Mouse (Mus musculus): ENCODE results near the gene Gm18596.
"Not testable (repeated sequence)": the region's sequence is repeated elsewhere in the genome, so short reads cannot be mapped to it uniquely, and the experiment has no call there.

The Gm18596 gene

GRCm38 (mm10) chr10:77741924-77742688, at the start of gene Gm18596:
Gene Gm18596 (minus strand): TSS chr10:77742638.
- peak; percentile 13 for DNase-seq

- DNase-seq, result no peak
Observed at GRCm38 (mm10) chr10:77788621-77789020, 46.2 kb upstream of the Gm18596 start.

- DNase-seq, result not testable (repeated sequence)
Observed at GRCm38 (mm10) chr10:77787876-77788275, 45.4 kb upstream of the Gm18596 start, which contains the start of gene Gm7137. Gene Gm7137 (minus strand): TSS chr10:77788200.

- DNase-seq, result not testable (repeated sequence)
Observed at GRCm38 (mm10) chr10:77783396-77783795, 41.0 kb upstream of the Gm18596 start.

- not testable (repeated sequence) for DNase-seq
Observed at GRCm38 (mm10) chr10:77782442-77782841, 40.0 kb upstream of the Gm18596 start, which contains the start of gene Gm3250. Gene Gm3250 (minus strand): TSS chr10:77782542.

- not testable (repeated sequence) for DNase-seq
Observed at GRCm38 (mm10) chr10:77776844-77777243, 34.4 kb upstream of the Gm18596 start, which contains the start of gene Gm7138. Gene Gm7138 (minus strand): TSS chr10:77776944.

GRCm38 (mm10) chr10:77772142-77772541, 29.7 kb upstream of the Gm18596 start:
- DNase-seq, result not testable (repeated sequence)

- not testable (repeated sequence) for DNase-seq
Observed at GRCm38 (mm10) chr10:77771225-77771624, 28.8 kb upstream of the Gm18596 start, which contains the start of gene Gm3238. Gene Gm3238 (minus strand): TSS chr10:77771325.

- DNase-seq, result no peak
Observed at GRCm38 (mm10) chr10:77769727-77770126, 27.3 kb upstream of the Gm18596 start.

GRCm38 (mm10) chr10:77759582-77759981, 17.1 kb upstream of the Gm18596 start, which contains the start of gene Gm3233:
Gene Gm3233 (minus strand): TSS chr10:77759682.
- DNase-seq, result not testable (repeated sequence)

- no peak for DNase-seq
Observed at GRCm38 (mm10) chr10:77753448-77753847, 11.0 kb upstream of the Gm18596 start.

- DNase-seq, result not testable (repeated sequence)
Observed at GRCm38 (mm10) chr10:77752312-77752711, 9.9 kb upstream of the Gm18596 start.

GRCm38 (mm10) chr10:77751254-77751653, 8.8 kb upstream of the Gm18596 start, which contains the start of gene Gm9736:
Gene Gm9736 (minus strand): TSS chr10:77751354.
- not testable (repeated sequence) for DNase-seq

- DNase-seq, result peak; percentile 19
Observed at GRCm38 (mm10) chr10:77750686-77751085, 8.2 kb upstream of the Gm18596 start.

GRCm38 (mm10) chr10:77738929-77739328, 3.5 kb downstream of the Gm18596 start:
- no peak for DNase-seq

GRCm38 (mm10) chr10:77735928-77736327, 6.5 kb downstream of the Gm18596 start:
- no peak for DNase-seq

- DNase-seq, result no peak
Observed at GRCm38 (mm10) chr10:77729241-77729640, 13.2 kb downstream of the Gm18596 start.

- DNase-seq, result no peak
Observed at GRCm38 (mm10) chr10:77728280-77728679, 14.2 kb downstream of the Gm18596 start.

GRCm38 (mm10) chr10:77726186-77726585, 16.3 kb downstream of the Gm18596 start, which contains the start of gene Gm10100:
Gene Gm10100 (plus strand): TSS chr10:77726486.
- peak; percentile 6 for DNase-seq

GRCm38 (mm10) chr10:77724855-77725254, 17.6 kb downstream of the Gm18596 start:
- DNase-seq, result no peak

GRCm38 (mm10) chr10:77720299-77720698, 22.1 kb downstream of the Gm18596 start, which contains the start of gene Krtap12-1:
Gene Krtap12-1 (plus strand): TSS chr10:77720599.
- not testable (repeated sequence) for DNase-seq

GRCm38 (mm10) chr10:77715507-77715906, 26.9 kb downstream of the Gm18596 start, which contains the start of gene Gm10142:
Gene Gm10142 (plus strand): TSS chr10:77715807.
- no peak for DNase-seq

GRCm38 (mm10) chr10:77713734-77714133, 28.7 kb downstream of the Gm18596 start:
- DNase-seq, result no peak

- not testable (repeated sequence) for DNase-seq
Observed at GRCm38 (mm10) chr10:77711157-77711556, 31.3 kb downstream of the Gm18596 start, which contains the start of gene Gm10024. Gene Gm10024 (plus strand): TSS chr10:77711457.
